Mouse (Mus musculus): ENCODE data around the gene Pdlim4. TPM values are rescaled to one million over a fixed set of nuclear protein-coding genes. Genes with fewer than 3 reads are reported as not detected.

Gene Pdlim4
- total RNA-seq, 1 experiment, result 4.3 TPM

DNA sequence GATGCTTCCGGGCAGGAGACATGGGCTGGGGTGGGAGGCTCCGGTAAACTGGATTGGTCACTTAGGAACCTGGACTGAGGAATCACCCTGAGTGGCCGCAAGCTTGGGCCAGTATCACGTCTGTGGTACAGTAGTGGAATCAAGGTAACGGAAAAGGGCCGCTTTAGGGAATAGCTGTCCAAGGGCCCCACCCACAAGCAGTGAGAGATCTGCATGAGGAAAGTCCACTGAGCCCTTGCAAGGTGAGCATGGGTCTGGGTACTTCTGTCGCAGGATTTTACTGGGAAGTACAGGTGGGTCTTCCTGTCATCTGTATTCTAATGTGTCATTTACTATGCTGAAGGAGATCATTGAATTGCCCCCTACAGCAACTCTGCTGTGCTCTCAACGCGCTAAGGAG, 32.9 kb upstream of the Pdlim4 start:
- Histone ChIP-seq H3K9me3 (ENCODE audit: control insufficient read depth, insufficient read depth, low read depth, low read length) (no peaks in the 10 kb centered on the region), H3K36me3 (ENCODE audit: control insufficient read depth, insufficient read depth, low read length, poor library complexity, severe bottlenecking) (no peaks in the 10 kb centered on the region), H3K4me1 (ENCODE audit: control insufficient read depth in 2 of 2, insufficient read depth in 2 of 2, low read length in 2 of 2, poor library complexity in 1 of 2) (peaks cover 2 to 4% of the 10 kb centered on the region in 2 experiments; a peak in 1 of 4 replicates), H3K9ac (ENCODE audit: insufficient read depth, low read depth, low read length, poor library complexity, severe bottlenecking) (no peak overlapping the region), H3K27ac (ENCODE audit: insufficient read depth, low read depth, low read length, poor library complexity, severe bottlenecking) (no peak overlapping the region), H3K4me3 (ENCODE audit: insufficient read depth in 1 of 2, low read depth in 1 of 2, low read length in 2 of 2, poor library complexity in 1 of 2, severe bottlenecking in 1 of 2) (no peak overlapping the region)
- DNase-seq (ENCODE audit: low read depth, low spot score), result no peak
- in situ Hi-C loops (cut with MboI; ENCODE audit: low sequenced_read_pairs in 2 of 2, unreplicated experiment in 2 of 2), result no loop called here
- TF ChIP-seq HCFC1 (IDR thresholded peaks at IDR 0.05; ENCODE audit: borderline replicate concordance, insufficient read depth, low read length) (no peak), MAFK (IDR thresholded peaks at IDR 0.05; ENCODE audit: insufficient read depth, low read depth, low read length) (no peak), ZNF384 (IDR thresholded peaks at IDR 0.05; ENCODE audit: low read depth, low read length) (no peak), CHD2 (IDR thresholded peaks at IDR 0.05; ENCODE audit: low read depth, low read length) (no peak), ZC3H11A (IDR thresholded peaks at IDR 0.05; ENCODE audit: borderline replicate concordance, low read depth, low read length) (no peak)

DNA sequence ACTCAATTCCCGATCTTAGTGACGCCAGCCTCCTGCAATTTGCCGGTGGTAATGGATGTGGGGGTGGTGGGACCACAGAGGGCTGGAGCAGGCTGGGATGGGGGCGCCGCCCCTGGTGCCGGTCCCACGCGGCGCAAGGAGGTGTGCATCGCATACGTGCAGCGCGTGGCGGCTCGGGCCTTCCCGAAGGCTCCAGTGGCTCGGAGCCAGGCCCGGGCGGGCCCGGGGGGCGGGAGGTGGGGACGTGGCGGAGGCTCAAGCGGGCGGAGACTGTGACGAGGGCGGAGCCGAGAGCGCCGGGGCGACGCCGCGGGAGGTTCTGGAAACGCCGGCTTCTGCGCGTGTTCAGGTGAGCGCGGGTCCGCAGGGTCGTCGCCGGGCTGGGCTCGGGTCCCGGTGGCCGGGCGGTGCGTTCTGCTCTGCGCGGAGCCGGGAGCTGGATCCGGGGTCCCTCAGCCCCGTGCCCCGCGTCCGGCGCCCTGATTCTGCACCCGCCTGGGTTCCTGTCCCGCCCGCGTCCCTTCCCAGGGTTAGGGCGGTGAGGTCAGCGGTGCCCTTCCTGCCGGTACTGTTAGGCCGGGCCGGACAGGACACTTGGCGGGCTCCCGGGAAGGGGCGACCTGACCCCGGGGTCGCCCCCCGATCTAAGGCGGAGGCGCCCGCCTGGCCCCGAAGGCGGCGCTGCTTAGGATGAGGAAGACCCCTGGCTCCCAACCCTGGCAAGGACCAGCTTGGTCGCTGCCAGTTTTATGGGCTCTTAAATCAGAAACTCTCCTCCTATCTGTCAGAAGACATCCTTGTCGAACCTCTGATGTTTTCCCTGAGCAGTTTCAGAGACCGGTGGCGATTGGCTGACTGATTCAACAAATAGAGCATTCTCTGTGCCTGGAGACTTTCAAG, 32.1 kb upstream of the Pdlim4 start:
- H3K9ac ChIP-seq (ENCODE audit: insufficient read depth, low read depth, low read length, poor library complexity, severe bottlenecking), result peak overlapping the region; percentile 79
- no peaks in the 10 kb centered on the region for H3K36me3 ChIP-seq (ENCODE audit: control insufficient read depth, insufficient read depth, low read length, poor library complexity, severe bottlenecking)
- peak overlapping the region; percentile 78 to 81 for H3K4me3 ChIP-seq (ENCODE audit: insufficient read depth in 1 of 2, low read depth in 1 of 2, low read length in 2 of 2, poor library complexity in 1 of 2, severe bottlenecking in 1 of 2)
- in situ Hi-C loops (cut with MboI; ENCODE audit: low sequenced_read_pairs in 2 of 2, unreplicated experiment in 2 of 2), result no loop called here
- no peak for TF ChIP-seq MAFK (IDR thresholded peaks at IDR 0.05; ENCODE audit: insufficient read depth, low read depth, low read length)
- no peak for TF ChIP-seq HCFC1 (IDR thresholded peaks at IDR 0.05; ENCODE audit: borderline replicate concordance, insufficient read depth, low read length)
- no peak for TF ChIP-seq ZC3H11A (IDR thresholded peaks at IDR 0.05; ENCODE audit: borderline replicate concordance, low read depth, low read length)
- TF ChIP-seq CHD2 (IDR thresholded peaks at IDR 0.05; ENCODE audit: low read depth, low read length), result no peak
- TF ChIP-seq ZNF384 (IDR thresholded peaks at IDR 0.05; ENCODE audit: low read depth, low read length), result no peak
- H3K4me1 ChIP-seq (ENCODE audit: control insufficient read depth in 2 of 2, insufficient read depth in 2 of 2, low read length in 2 of 2, poor library complexity in 1 of 2), result peaks cover 2 to 4% of the 10 kb centered on the region in 2 experiments; a peak in 1 of 4 replicates
- H3K27ac ChIP-seq (ENCODE audit: insufficient read depth, low read depth, low read length, poor library complexity, severe bottlenecking), result no peak overlapping the region
- no peaks in the 10 kb centered on the region for H3K9me3 ChIP-seq (ENCODE audit: control insufficient read depth, insufficient read depth, low read depth, low read length)
- no peak for DNase-seq (ENCODE audit: low read depth, low spot score)

DNA sequence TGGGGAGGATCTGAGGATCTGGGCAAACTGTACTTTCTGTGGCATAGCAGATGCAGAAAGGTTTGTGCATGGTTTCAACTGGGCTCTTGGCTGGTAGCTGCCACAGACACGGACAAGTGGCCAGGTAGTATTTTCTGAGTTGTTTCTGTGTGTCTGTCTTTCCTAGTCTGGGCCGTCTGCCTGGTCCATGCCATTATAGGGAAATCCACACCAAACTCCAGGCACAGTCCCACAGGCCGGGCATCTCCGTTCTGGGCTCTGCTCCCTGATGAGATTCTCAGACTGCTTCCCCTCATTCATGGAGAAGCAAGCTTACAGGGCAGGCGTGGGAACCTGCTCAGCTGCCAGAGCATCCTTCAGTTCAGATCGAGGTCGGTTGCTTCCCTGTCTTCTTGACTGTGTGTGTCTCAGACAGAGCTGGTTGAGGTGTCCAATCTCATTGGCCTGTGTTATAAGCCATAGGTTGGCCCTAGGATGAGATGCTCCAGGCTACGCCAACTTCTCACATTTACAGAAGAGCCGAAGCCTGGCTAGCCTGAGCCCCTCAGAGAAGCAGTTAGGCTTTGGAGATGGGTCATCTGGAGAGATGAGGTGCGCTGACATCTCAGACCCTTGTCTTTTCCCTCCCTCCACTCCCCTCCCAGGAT, 31.4 kb upstream of the Pdlim4 start, which contains the start of gene P4ha2:
P4ha2 (plus strand) TSS at position 51 of the 647 bp plus-strand sequence.
- peaks cover 2 to 4% of the 10 kb centered on the region in 2 experiments; a peak in 1 of 4 replicates for H3K4me1 ChIP-seq (ENCODE audit: control insufficient read depth in 2 of 2, insufficient read depth in 2 of 2, low read length in 2 of 2, poor library complexity in 1 of 2)
- no peaks in the 10 kb centered on the region for H3K36me3 ChIP-seq (ENCODE audit: control insufficient read depth, insufficient read depth, low read length, poor library complexity, severe bottlenecking)
- in situ Hi-C loops (cut with MboI; ENCODE audit: low sequenced_read_pairs in 2 of 2, unreplicated experiment in 2 of 2), result no loop called here
- no peaks in the 10 kb centered on the region for H3K9me3 ChIP-seq (ENCODE audit: control insufficient read depth, insufficient read depth, low read depth, low read length)
- TF ChIP-seq ZC3H11A (IDR thresholded peaks at IDR 0.05; ENCODE audit: borderline replicate concordance, low read depth, low read length) (no peak), HCFC1 (IDR thresholded peaks at IDR 0.05; ENCODE audit: borderline replicate concordance, insufficient read depth, low read length) (no peak), ZNF384 (IDR thresholded peaks at IDR 0.05; ENCODE audit: low read depth, low read length) (no peak), CHD2 (IDR thresholded peaks at IDR 0.05; ENCODE audit: low read depth, low read length) (no peak), MAFK (IDR thresholded peaks at IDR 0.05; ENCODE audit: insufficient read depth, low read depth, low read length) (no peak)
- peak within 1 kb of the TSS; percentile 79 for H3K9ac ChIP-seq (ENCODE audit: insufficient read depth, low read depth, low read length, poor library complexity, severe bottlenecking)
- no peak within 1 kb of the TSS for H3K27ac ChIP-seq (ENCODE audit: insufficient read depth, low read depth, low read length, poor library complexity, severe bottlenecking)
- DNase-seq (ENCODE audit: low read depth, low spot score), result no peak
- peak within 1 kb of the TSS; percentile 78 to 81 for H3K4me3 ChIP-seq (ENCODE audit: insufficient read depth in 1 of 2, low read depth in 1 of 2, low read length in 2 of 2, poor library complexity in 1 of 2, severe bottlenecking in 1 of 2)

DNA sequence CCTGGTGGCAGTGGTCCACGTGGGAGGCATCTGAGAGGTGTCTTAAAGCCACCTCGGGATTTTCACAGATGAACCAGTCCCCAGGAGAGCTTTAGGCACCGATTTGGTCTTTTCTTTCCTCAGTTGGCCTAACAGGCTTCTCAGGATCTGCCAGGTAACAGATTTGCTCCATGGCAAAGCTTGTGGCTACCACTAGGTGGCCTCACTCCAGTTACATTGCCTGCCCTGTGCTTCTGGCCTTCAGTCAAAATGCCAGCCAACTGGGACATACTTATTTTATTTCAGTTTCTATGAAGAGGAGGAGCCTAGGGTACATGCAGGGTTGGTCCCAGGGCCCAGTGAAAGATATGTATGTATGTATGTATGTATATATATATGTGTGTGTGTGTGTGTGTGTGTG, 24.2 kb upstream of the Pdlim4 start:
- in situ Hi-C loops (cut with MboI; ENCODE audit: low sequenced_read_pairs in 2 of 2, unreplicated experiment in 2 of 2), result no loop called here
- DNase-seq (ENCODE audit: low read depth, low spot score), result no peak

More for the DNA sequence above, 24.2 kb upstream of the Pdlim4 start:
- H3K9ac ChIP-seq (ENCODE audit: insufficient read depth, low read depth, low read length, poor library complexity, severe bottlenecking), result no peak overlapping the region
- no peak overlapping the region for H3K4me3 ChIP-seq (ENCODE audit: insufficient read depth in 1 of 2, low read depth in 1 of 2, low read length in 2 of 2, poor library complexity in 1 of 2, severe bottlenecking in 1 of 2)
- H3K27ac ChIP-seq (ENCODE audit: insufficient read depth, low read depth, low read length, poor library complexity, severe bottlenecking), result no peak overlapping the region
- TF ChIP-seq CHD2 (IDR thresholded peaks at IDR 0.05; ENCODE audit: low read depth, low read length) (no peak), ZC3H11A (IDR thresholded peaks at IDR 0.05; ENCODE audit: borderline replicate concordance, low read depth, low read length) (no peak), MAFK (IDR thresholded peaks at IDR 0.05; ENCODE audit: insufficient read depth, low read depth, low read length) (no peak), ZNF384 (IDR thresholded peaks at IDR 0.05; ENCODE audit: low read depth, low read length) (no peak), HCFC1 (IDR thresholded peaks at IDR 0.05; ENCODE audit: borderline replicate concordance, insufficient read depth, low read length) (no peak)
- no peaks in the 10 kb centered on the region for H3K4me1 ChIP-seq (ENCODE audit: control insufficient read depth in 2 of 2, insufficient read depth in 2 of 2, low read length in 2 of 2, poor library complexity in 1 of 2)
- no peaks in the 10 kb centered on the region for H3K36me3 ChIP-seq (ENCODE audit: control insufficient read depth, insufficient read depth, low read length, poor library complexity, severe bottlenecking)
- H3K9me3 ChIP-seq (ENCODE audit: control insufficient read depth, insufficient read depth, low read depth, low read length), result no peaks in the 10 kb centered on the region
